Mouse (Mus musculus) MEL (cell line): ENCODE data around the gene Gm20425. TPM values are rescaled to one million over a fixed set of nuclear protein-coding genes. Genes with fewer than 3 reads are reported as not detected.

ENCODE experiments used
- DNase-seq: peaks from one replicate; pipeline ENCODE4 v3.0.0; 2011; ENCODE audit warnings: low read depth, low spot score
- H3K27ac ChIP-seq: 2 replicates; pipeline ENCODE4 v1.5.1; 2012; ENCODE audit warnings: low read depth, mild to moderate bottlenecking, control low read depth, low read length, moderate library complexity; ENCODE audit not compliant: control insufficient read depth
- H3K27me3 ChIP-seq, 2 experiments: fragments of 150-350 bp in 1 of 2; sonication (generic) in 1 of 2; 2 replicates each; pipeline ENCODE4 v1.6.1; 2012; ENCODE audit warnings: low read length in 2 of 2, mild to moderate bottlenecking in 2 of 2, improper control_type of control experiment in 1 of 2, moderate library complexity in 1 of 2; ENCODE audit not compliant: insufficient read depth in 2 of 2, control insufficient read depth in 1 of 2
- H3K36me3 ChIP-seq, 2 experiments: 2 replicates each; pipeline ENCODE4 v1.6.1; 2012 to 2014; ENCODE audit warnings: low read length in 2 of 2, improper control_type of control experiment in 1 of 2, inconsistent platforms in 1 of 2, mild to moderate bottlenecking in 1 of 2; ENCODE audit not compliant: insufficient read depth in 2 of 2, control insufficient read depth in 1 of 2
- H3K4me1 ChIP-seq, 2 experiments: fragments of 150-350 bp in 1 of 2; sonication (generic) in 1 of 2; 2 replicates each; pipeline ENCODE4 v1.6.1; 2012; ENCODE audit warnings: low read length in 2 of 2, improper control_type of control experiment in 1 of 2, mild to moderate bottlenecking in 1 of 2; ENCODE audit not compliant: insufficient read depth in 2 of 2, control insufficient read depth in 1 of 2
- H3K4me3 ChIP-seq, 2 experiments: fragments of 150-350 bp in 1 of 2; sonication (generic) in 1 of 2; 2 replicates each; pipeline ENCODE4 v1.5.1; 2012; ENCODE audit warnings: low read depth in 2 of 2, low read length in 2 of 2, mild to moderate bottlenecking in 2 of 2, moderate library complexity in 2 of 2, control low read depth in 1 of 2, improper control_type of control experiment in 1 of 2; ENCODE audit not compliant: control insufficient read depth in 1 of 2, insufficient read depth in 1 of 2
- H3K79me2 ChIP-seq: 2 replicates; pipeline ENCODE4 v1.6.1; 2012; ENCODE audit warnings: mild to moderate bottlenecking, low read length, moderate library complexity; ENCODE audit not compliant: control insufficient read depth, poor library complexity, insufficient read depth
- H3K9ac ChIP-seq: 2 replicates; pipeline ENCODE4 v1.6.1; 2012; ENCODE audit warnings: low read depth, mild to moderate bottlenecking, control low read depth, low read length, moderate library complexity; ENCODE audit not compliant: control insufficient read depth, poor library complexity, severe bottlenecking
- H3K9me3 ChIP-seq: fragments of 150-350 bp; sonication (generic); replicated peaks from 2 replicates; pipeline ENCODE4 v1.6.1; 2012; ENCODE audit warnings: mild to moderate bottlenecking, low read length, improper control_type of control experiment, moderate library complexity; ENCODE audit not compliant: insufficient read depth
- BHLHE40 ChIP-seq: IDR thresholded peaks from 2 replicates; pipeline ENCODE4 v1.6.1; 2012; ENCODE audit warnings: low read depth, mild to moderate bottlenecking, inconsistent platforms, low read length, improper control_type of control experiment, borderline replicate concordance
- CHD1 ChIP-seq: IDR thresholded peaks from 2 replicates; pipeline ENCODE4 v1.6.1; 2012; ENCODE audit warnings: low read depth, mild to moderate bottlenecking, inconsistent platforms, low read length, improper control_type of control experiment
- CTCF ChIP-seq, 3 experiments: IDR thresholded peaks in 2 of 3; conservative IDR thresholded peaks in 1 of 3; 2 replicates each; pipeline ENCODE4 v1.5.1; 2011 to 2012; ENCODE audit warnings: low read length in 3 of 3, low read depth in 2 of 3, mild to moderate bottlenecking in 2 of 3, improper control_type of control experiment in 1 of 3, inconsistent platforms in 1 of 3, mixed read lengths in 1 of 3, moderate library complexity in 1 of 3; ENCODE audit not compliant: control insufficient read depth in 1 of 3, insufficient read depth in 1 of 3, poor library complexity in 1 of 3, severe bottlenecking in 1 of 3
- E2F4 ChIP-seq: IDR thresholded peaks from 2 replicates; pipeline ENCODE4 v1.6.1; 2011; ENCODE audit warnings: low read depth, low read length, improper control_type of control experiment, borderline replicate concordance
- GABPA ChIP-seq: IDR thresholded peaks from 2 replicates; pipeline ENCODE4 v1.6.1; 2012; ENCODE audit warnings: low read depth, mild to moderate bottlenecking, inconsistent platforms, low read length, improper control_type of control experiment, moderate library complexity
- KAT2A ChIP-seq: conservative IDR thresholded peaks from 2 replicates; pipeline ENCODE4 v1.6.1; 2012; ENCODE audit warnings: low read depth, low read length, improper control_type of control experiment, inconsistent platforms
- MAZ ChIP-seq: IDR thresholded peaks from 2 replicates; pipeline ENCODE4 v1.6.1; 2012; ENCODE audit warnings: low read depth, mild to moderate bottlenecking, inconsistent platforms, low read length, improper control_type of control experiment
- NRF1 ChIP-seq: IDR thresholded peaks from 2 replicates; pipeline ENCODE4 v1.6.1; 2014; ENCODE audit warnings: low read depth, mild to moderate bottlenecking, inconsistent platforms, low read length, improper control_type of control experiment, moderate library complexity; ENCODE audit not compliant: poor library complexity, insufficient read depth, severe bottlenecking
- RAD21 ChIP-seq: IDR thresholded peaks from 2 replicates; pipeline ENCODE4 v1.6.1; 2011; ENCODE audit warnings: mild to moderate bottlenecking, low read depth, low read length, improper control_type of control experiment
- SMC3 ChIP-seq: IDR thresholded peaks from 2 replicates; pipeline ENCODE4 v1.6.1; 2011; ENCODE audit warnings: low read depth, low read length, improper control_type of control experiment
- TAL1 ChIP-seq: IDR thresholded peaks from 2 replicates; pipeline ENCODE4 v1.6.1; 2012; ENCODE audit warnings: mild to moderate bottlenecking, inconsistent platforms, low read length, moderate library complexity, mixed read lengths
- TBP ChIP-seq: IDR thresholded peaks from 2 replicates; pipeline ENCODE4 v1.8.0; 2011; ENCODE audit warnings: low read depth, low read length, improper control_type of control experiment
- TCF12 ChIP-seq: IDR thresholded peaks from 2 replicates; pipeline ENCODE4 v1.6.1; 2014; ENCODE audit warnings: low read depth, mild to moderate bottlenecking, inconsistent platforms, low read length, improper control_type of control experiment, moderate library complexity
- USF2 ChIP-seq, 2 experiments: IDR thresholded peaks; 2 replicates each; pipeline ENCODE4 v1.6.1; 2011 to 2012; ENCODE audit warnings: improper control_type of control experiment in 2 of 2, low read length in 2 of 2, borderline replicate concordance in 1 of 2, inconsistent platforms in 1 of 2, low read depth in 1 of 2, mild to moderate bottlenecking in 1 of 2; ENCODE audit not compliant: insufficient read depth in 1 of 2
- ZC3H11A ChIP-seq: IDR thresholded peaks from 2 replicates; pipeline ENCODE4 v1.6.1; 2012; ENCODE audit warnings: low read depth, mild to moderate bottlenecking, inconsistent platforms, low read length, improper control_type of control experiment
- ZNF384 ChIP-seq: IDR thresholded peaks from 2 replicates; pipeline ENCODE4 v1.6.1; 2012; ENCODE audit warnings: low read depth, mild to moderate bottlenecking, inconsistent platforms, low read length, improper control_type of control experiment
- polyA plus RNA-seq, 2 experiments: library from polyadenylated mRNA; stranded (reverse) in 1 of 2; unstranded in 1 of 2; fragments of >175 nt in 1 of 2; fragments of >200 nt in 1 of 2; gene quantifications; 2 replicates each; pipeline versions ENCODE4 v1.2.1 to v1.2.4; 2012; ENCODE audit warnings: low replicate concordance in 2 of 2, low read depth in 1 of 2; ENCODE audit not compliant: insufficient read length in 2 of 2, insufficient read depth in 1 of 2, missing spikeins in 1 of 2
- total RNA-seq: library from RNA; depleted of rRNA; stranded (reverse); fragments of 300-350 nt; gene quantifications from 2 replicates; pipeline ENCODE4 v1.2.3, GENCODE M21; 2012

Gm20425 gene
- total and polyA plus RNA-seq, 3 experiments, result not detected

GRCm38 (mm10) chr9:103226806-103227205, 3.3 kb downstream of the Gm20425 start:
- TF ChIP-seq CHD1 (no peak), ZNF384 (no peak), GABPA (no peak), TAL1 (no peak), NRF1 (no peak), RAD21 (no peak), BHLHE40 (no peak), TCF12 (no peak), KAT2A (no peak), USF2 (IDR thresholded peaks at IDR 0.05; ENCODE audit: borderline replicate concordance in 1 of 2, insufficient read depth in 1 of 2, low read depth in 1 of 2, low read length in 2 of 2) (no peak)
- H3K79me2 ChIP-seq, result no peaks in the 10 kb centered on the region
- no peaks in the 10 kb centered on the region for H3K36me3 ChIP-seq
- H3K9me3 ChIP-seq, result no peaks in the 10 kb centered on the region
- H3K9ac ChIP-seq, result no peak overlapping the region
- no peak overlapping the region for H3K4me3 ChIP-seq
- H3K4me1 ChIP-seq, result 0 out of 4 replicates have a peak, but pooled peaks cover 0 to 3% of the 10 kb centered on the region in 2 experiments
- no peak for DNase-seq
- no peak overlapping the region for H3K27ac ChIP-seq
- H3K27me3 ChIP-seq, result no peaks in the 10 kb centered on the region

GRCm38 (mm10) chr9:103225464-103225863, 4.6 kb downstream of the Gm20425 start:
- H3K9ac ChIP-seq, result no peak overlapping the region
- no peaks in the 10 kb centered on the region for H3K79me2 ChIP-seq
- H3K4me1 ChIP-seq, result 0 out of 4 replicates have a peak, but pooled peaks cover 0 to under 1% of the 10 kb centered on the region in 2 experiments
- TF ChIP-seq CTCF (IDR thresholded peaks at IDR 0.05 in 2 of 3, conservative IDR thresholded peaks at IDR 0.05 in 1 of 3; ENCODE audit: control insufficient read depth in 1 of 3, insufficient read depth in 1 of 3, low read depth in 2 of 3, low read length in 3 of 3, poor library complexity in 1 of 3, severe bottlenecking in 1 of 3), result peak; percentile 48 to 71 (median 59)
- TF ChIP-seq E2F4, result no peak
- peak; percentile 76 for TF ChIP-seq SMC3
- TF ChIP-seq RAD21, result peak; percentile 71
- TF ChIP-seq ZC3H11A, result peak; percentile 55
- no peak for TF ChIP-seq TBP
- 0 out of 2 replicates have a peak, but pooled peaks have one; percentile 24 for TF ChIP-seq MAZ
- no peak overlapping the region for H3K27ac ChIP-seq
- peak; percentile 46 for DNase-seq
- H3K36me3 ChIP-seq, result no peaks in the 10 kb centered on the region
- H3K9me3 ChIP-seq, result no peaks in the 10 kb centered on the region
- H3K27me3 ChIP-seq, result no peaks in the 10 kb centered on the region
- no peak overlapping the region for H3K4me3 ChIP-seq
